Mouse (Mus musculus): ENCODE data around the gene Tnrc18. TPM values are rescaled to one million over a fixed set of nuclear protein-coding genes. Genes with fewer than 3 reads are reported as not detected.

The Tnrc18 gene
- total and polyA plus RNA-seq, 3 experiments: 0.71 to 7.7 (median 5.2) TPM

- no peak for DNase-seq (ENCODE audit: extremely low read depth)
- Histone ChIP-seq H3K79me2 (replicated peaks; ENCODE audit: control insufficient read depth, extremely low read depth, insufficient read depth, poor library complexity, severe bottlenecking) (no peaks in the 10 kb centered on the region), H3K27me3 (replicated peaks) (no peaks in the 10 kb centered on the region), H3K4me2 (ENCODE audit: insufficient read depth, low read depth, poor library complexity, severe bottlenecking) (no peak overlapping the region), H3K9ac (ENCODE audit: insufficient read depth, low read depth) (no peak overlapping the region), H3K4me1 (ENCODE audit: control insufficient read depth in 1 of 2, insufficient read depth in 2 of 2) (peaks cover 0 to 6% of the 10 kb centered on the region in 2 experiments; a peak in 2 of 4 replicates), H3K9me3 (replicated peaks; ENCODE audit: low read length) (peaks cover 2% of the 10 kb centered on the region), H3K4me3 (replicated peaks in 1 of 3; ENCODE audit: low read depth in 2 of 3, low read length in 2 of 3, poor library complexity in 1 of 3) (no peak overlapping the region), H3K27ac (ENCODE audit: insufficient read depth, low read depth) (no peak overlapping the region), H3K36me3 (replicated peaks in 1 of 2; ENCODE audit: control insufficient read depth in 1 of 2, insufficient read depth in 1 of 2, low read length in 1 of 2) (peaks cover 39 to 72% of the 10 kb centered on the region in 2 experiments)
- no peak for TF ChIP-seq JUN (IDR thresholded peaks at IDR 0.05; ENCODE audit: insufficient read depth, low read depth, low read length)
- no peak for TF ChIP-seq TCF12 (IDR thresholded peaks at IDR 0.05; ENCODE audit: low read depth, low read length)
- TF ChIP-seq NELFE (IDR thresholded peaks at IDR 0.05; ENCODE audit: low read depth, low read length): no peak
- no peak for TF ChIP-seq ETS1 (conservative IDR thresholded peaks at IDR 0.05; ENCODE audit: low read depth, low read length)
- no peak for TF ChIP-seq RCOR1 (conservative IDR thresholded peaks at IDR 0.05; ENCODE audit: low read depth, low read length)
- no peak for TF ChIP-seq BHLHE40 (IDR thresholded peaks at IDR 0.05; ENCODE audit: low read depth, low read length)
- no peak for TF ChIP-seq JUND (conservative IDR thresholded peaks at IDR 0.05; ENCODE audit: low read depth, low read length)
- no peak for TF ChIP-seq MXI1 (IDR thresholded peaks at IDR 0.05; ENCODE audit: low read depth, low read length)
- no peak for TF ChIP-seq MYC (IDR thresholded peaks at IDR 0.05; ENCODE audit: low read depth, low read length)
- no peak for TF ChIP-seq ZMIZ1 (IDR thresholded peaks at IDR 0.05; ENCODE audit: low read depth, low read length)
- TF ChIP-seq ZC3H11A (IDR thresholded peaks at IDR 0.05; ENCODE audit: low read depth, low read length): no peak
- no peak for TF ChIP-seq CHD1 (IDR thresholded peaks at IDR 0.05; ENCODE audit: low read depth, low read length)
- no peak for TF ChIP-seq RAD21 (IDR thresholded peaks at IDR 0.05; ENCODE audit: low read depth, low read length)
- no peak for TF ChIP-seq HCFC1 (IDR thresholded peaks at IDR 0.05; ENCODE audit: low read depth, low read length)
- in situ Hi-C loops (cut with MboI; ENCODE audit: low pct_ligation_motif_present, low pct_unique_long_range_greater_than_20kb, low sequenced_read_pairs): no loop called here
- dilution Hi-C loops (cut with MboI; ENCODE audit: extremely low pct_ligation_motif_present, extremely low pct_unique_long_range_greater_than_20kb, low sequenced_read_pairs): no loop called here
Observed at GRCm38 (mm10) chr5:142728301-142728700, 89.2 kb downstream of the Tnrc18 start.

GRCm38 (mm10) chr5:142726748-142727147, 90.7 kb downstream of the Tnrc18 start:
- peaks cover 2% of the 10 kb centered on the region for H3K9me3 ChIP-seq (replicated peaks; ENCODE audit: low read length)
- TF ChIP-seq ETS1 (conservative IDR thresholded peaks at IDR 0.05; ENCODE audit: low read depth, low read length) (no peak), SIN3A (IDR thresholded peaks at IDR 0.05; ENCODE audit: low read length) (no peak), CHD2 (IDR thresholded peaks at IDR 0.05; ENCODE audit: low read length) (no peak), JUND (conservative IDR thresholded peaks at IDR 0.05; ENCODE audit: low read depth, low read length) (no peak), HCFC1 (IDR thresholded peaks at IDR 0.05; ENCODE audit: low read depth, low read length) (no peak), POLR2A (IDR thresholded peaks at IDR 0.05; ENCODE audit: low read depth, low read length) (no peak), JUN (IDR thresholded peaks at IDR 0.05; ENCODE audit: insufficient read depth, low read depth, low read length) (no peak), ELF1 (IDR thresholded peaks at IDR 0.05; ENCODE audit: low read depth, low read length) (no peak), NRF1 (IDR thresholded peaks at IDR 0.05; ENCODE audit: low read depth, low read length) (no peak), UBTF (IDR thresholded peaks at IDR 0.05; ENCODE audit: low read depth, low read length) (no peak), ZNF384 (IDR thresholded peaks at IDR 0.05; ENCODE audit: low read depth, low read length) (no peak), POLR2AphosphoS2 (IDR thresholded peaks at IDR 0.05; ENCODE audit: low read depth, low read length) (no peak), BHLHE40 (IDR thresholded peaks at IDR 0.05; ENCODE audit: low read depth, low read length) (no peak), USF2 (conservative IDR thresholded peaks at IDR 0.05; ENCODE audit: low read depth, low read length) (no peak), IRF4 (IDR thresholded peaks at IDR 0.05; ENCODE audit: low read depth, low read length) (no peak), TCF12 (IDR thresholded peaks at IDR 0.05; ENCODE audit: low read depth, low read length) (no peak), CTCF (conservative IDR thresholded peaks at IDR 0.05 in 1 of 2, IDR thresholded peaks at IDR 0.05 in 1 of 2; ENCODE audit: low read depth in 2 of 2, low read length in 2 of 2) (no peak)
- H3K4me3 ChIP-seq (replicated peaks in 1 of 3; ENCODE audit: low read depth in 2 of 3, low read length in 2 of 3, poor library complexity in 1 of 3): no peak overlapping the region
- peaks cover 30 to 58% of the 10 kb centered on the region in 2 experiments for H3K36me3 ChIP-seq (replicated peaks in 1 of 2; ENCODE audit: control insufficient read depth in 1 of 2, insufficient read depth in 1 of 2, low read length in 1 of 2)
- H3K27me3 ChIP-seq (replicated peaks): peaks cover 9% of the 10 kb centered on the region
- no peaks in the 10 kb centered on the region for H3K79me2 ChIP-seq (replicated peaks; ENCODE audit: control insufficient read depth, extremely low read depth, insufficient read depth, poor library complexity, severe bottlenecking)
- no peak overlapping the region for H3K27ac ChIP-seq (ENCODE audit: insufficient read depth, low read depth)
- dilution Hi-C loops (cut with MboI; ENCODE audit: extremely low pct_ligation_motif_present, extremely low pct_unique_long_range_greater_than_20kb, low sequenced_read_pairs): no loop called here
- DNase-seq (ENCODE audit: extremely low read depth): no peak
- H3K4me1 ChIP-seq (ENCODE audit: control insufficient read depth in 1 of 2, insufficient read depth in 2 of 2): peaks cover 0 to 6% of the 10 kb centered on the region in 2 experiments; a peak in 2 of 4 replicates
- H3K9ac ChIP-seq (ENCODE audit: insufficient read depth, low read depth): no peak overlapping the region
- H3K4me2 ChIP-seq (ENCODE audit: insufficient read depth, low read depth, poor library complexity, severe bottlenecking): no peak overlapping the region
- in situ Hi-C loops (cut with MboI; ENCODE audit: low pct_ligation_motif_present, low pct_unique_long_range_greater_than_20kb, low sequenced_read_pairs): no loop called here

Measured in CH12.LX (cell line).